8 mouse cellular contexts compared by ENCODE assay signal in genomic region chr9:20544070-20544821, GRCm38 (mm10). TPM values are rescaled to one million over a fixed set of nuclear protein-coding genes. Genes with fewer than 3 reads are reported as not detected.
DNase-seq lines count a peak whose midpoint lies in the region; ATAC-seq lines count a peak whose summit lies in the region.

No protein-coding gene starts in this region.

- ATAC-seq in embryonic facial prominence, embryonic 14.5 days (ENCODE audit: low read depth) = peak; percentile 94
- peak; percentile 94 for ATAC-seq in limb, embryonic 11.5 days (ENCODE audit: insufficient number of reproducible peaks, low FRiP score, low TSS enrichment, low read depth)
- peak; percentile 98 for ATAC-seq in midbrain, embryonic 12.5 days (ENCODE audit: low FRiP score, low read depth)

- peak overlapping the region; percentile 93 for H3K4me2 ChIP-seq in embryonic facial prominence, embryonic 14.5 days (ENCODE audit: low read depth, low read length)
- peak overlapping the region; percentile 58 for H3K4me2 ChIP-seq in limb, embryonic 11.5 days (ENCODE audit: low read depth, severe bottlenecking)
- H3K4me2 ChIP-seq in midbrain, embryonic 12.5 days (replicated peaks) = peak overlapping the region; percentile 65

- H3K27ac ChIP-seq in embryonic facial prominence, embryonic 14.5 days (replicated peaks; ENCODE audit: low read depth, low read length) = peak overlapping the region; percentile 92
- H3K27ac ChIP-seq in limb, embryonic 11.5 days (replicated peaks; ENCODE audit: low read depth, low read length) = peak overlapping the region; percentile 68
- peak overlapping the region; percentile 91 for H3K27ac ChIP-seq in midbrain, embryonic 12.5 days (replicated peaks)

- no peaks in the 10 kb centered on the region for H3K9me3 ChIP-seq in embryonic facial prominence, embryonic 14.5 days (ENCODE audit: control insufficient read depth, low read length)
- H3K9me3 ChIP-seq in limb, embryonic 11.5 days (ENCODE audit: control insufficient read depth, low read length) = no peaks in the 10 kb centered on the region
- no peaks in the 10 kb centered on the region for H3K9me3 ChIP-seq in midbrain, embryonic 12.5 days

- H3K27me3 ChIP-seq in embryonic facial prominence, embryonic 14.5 days (replicated peaks; ENCODE audit: control insufficient read depth, insufficient read depth, low read length) = no peaks in the 10 kb centered on the region
- H3K27me3 ChIP-seq in limb, embryonic 11.5 days (ENCODE audit: control insufficient read depth, insufficient read depth, low read length) = no peaks in the 10 kb centered on the region
- peaks cover 21% of the 10 kb centered on the region for H3K27me3 ChIP-seq in midbrain, embryonic 12.5 days

- H3K9ac ChIP-seq in embryonic facial prominence, embryonic 14.5 days (ENCODE audit: low read depth, low read length) = peak overlapping the region; percentile 71
- H3K9ac ChIP-seq in limb, embryonic 11.5 days (ENCODE audit: low read length) = peak overlapping the region; percentile 70
- peak overlapping the region; percentile 58 for H3K9ac ChIP-seq in midbrain, embryonic 12.5 days (replicated peaks)

- no peaks in the 10 kb centered on the region for H3K4me1 ChIP-seq in embryonic facial prominence, embryonic 14.5 days (ENCODE audit: control insufficient read depth, insufficient read depth, low read length)
- no peaks in the 10 kb centered on the region for H3K4me1 ChIP-seq in limb, embryonic 11.5 days (ENCODE audit: control insufficient read depth, insufficient read depth, low read length)
- H3K4me1 ChIP-seq in midbrain, embryonic 12.5 days = no peaks in the 10 kb centered on the region; the same call in 1 of the 2 replicates

- H3K36me3 ChIP-seq in embryonic facial prominence, embryonic 14.5 days (ENCODE audit: control insufficient read depth, insufficient read depth, low read length) = no peaks in the 10 kb centered on the region
- H3K36me3 ChIP-seq in limb, embryonic 11.5 days (ENCODE audit: control insufficient read depth, insufficient read depth, low read length) = no peaks in the 10 kb centered on the region
- no peaks in the 10 kb centered on the region for H3K36me3 ChIP-seq in midbrain, embryonic 12.5 days

- DNase-seq in adrenal gland, postnatal 4 days (ENCODE audit: low spot score in 2 of 2) = peak; percentile 65 to 74
- peak; percentile 95 for DNase-seq in embryonic facial prominence, embryonic 14.5 days (ENCODE audit: low spot score)
- peak; percentile 82 to 84 for DNase-seq in heart, adult 9 months (ENCODE audit: low spot score in 2 of 2)
- peak; percentile 78 to 82 for DNase-seq in kidney, adult 8-10 months
- peak; percentile 95 for DNase-seq in limb, embryonic 11.5 days (ENCODE audit: low spot score)
- DNase-seq in skeletal muscle tissue, adult 2 months (ENCODE audit: low read depth, low spot score) = peak; percentile 64
- peak; percentile 91 for DNase-seq in yolk sac, embryonic 10.5 days (ENCODE audit: low spot score)

- WGBS in embryonic facial prominence, embryonic 14.5 days = 3% methylated on average over 37 of the region's 43 CpGs
- WGBS in limb, embryonic 11.5 days = 1% methylated on average over 41 of the region's 43 CpGs
- WGBS in midbrain, embryonic 12.5 days = 2% methylated on average over 43 of the region's 43 CpGs

- peak overlapping the region; percentile 51 for H3K4me3 ChIP-seq in embryonic facial prominence, embryonic 14.5 days (ENCODE audit: low read depth, low read length)
- peak overlapping the region; percentile 30 for H3K4me3 ChIP-seq in limb, embryonic 11.5 days (ENCODE audit: low read depth, low read length)
- peak overlapping the region; percentile 45 for H3K4me3 ChIP-seq in midbrain, embryonic 12.5 days

RNA-seq across cellular contexts. Expression of gene Zfp266, which starts 23.0 kb away (rescaled TPM):
- 10 to 100 TPM; 60.4 to 65.1 TPM for total RNA-seq in adrenal gland, postnatal 4 days (2021)
- 80.9 and 90.5 TPM in 2 replicates for polyA plus RNA-seq in embryonic facial prominence, embryonic 14.5 days (2014; fragmentation: Nextera tagmentation; extraction: Ambion mirVana)
- polyA plus RNA-seq in limb, embryonic 11.5 days (2014; fragmentation: Nextera tagmentation; extraction: Ambion mirVana) = 147 and 159 TPM in 2 replicates
- 166 and 168 TPM in 2 replicates for polyA plus RNA-seq in midbrain, embryonic 12.5 days (2016; fragmentation: Nextera tagmentation; extraction: Ambion mirVana)

RNA-seq across cellular contexts. Expression of gene Zfp846, which starts 36.8 kb away (rescaled TPM):
- total RNA-seq in adrenal gland, postnatal 4 days (2021) = 10 to 100 TPM; 12.0 to 13.6 TPM
- polyA plus RNA-seq in embryonic facial prominence, embryonic 14.5 days (2014; fragmentation: Nextera tagmentation; extraction: Ambion mirVana) = 12.0 and 14.5 TPM in 2 replicates
- 18.1 and 20.9 TPM in 2 replicates for polyA plus RNA-seq in limb, embryonic 11.5 days (2014; fragmentation: Nextera tagmentation; extraction: Ambion mirVana)
- 31.6 and 32.7 TPM in 2 replicates for polyA plus RNA-seq in midbrain, embryonic 12.5 days (2016; fragmentation: Nextera tagmentation; extraction: Ambion mirVana)

RNA-seq across cellular contexts. Expression of gene Zfp426, which starts 51.7 kb away (rescaled TPM):
- total RNA-seq in adrenal gland, postnatal 4 days (2021) = 10 to 100 TPM; 28.6 TPM
- polyA plus RNA-seq in embryonic facial prominence, embryonic 14.5 days (2014; fragmentation: Nextera tagmentation; extraction: Ambion mirVana) = 25.6 and 26.1 TPM in 2 replicates
- 24.9 and 27.1 TPM in 2 replicates for polyA plus RNA-seq in limb, embryonic 11.5 days (2014; fragmentation: Nextera tagmentation; extraction: Ambion mirVana)
- 34.3 and 34.6 TPM in 2 replicates for polyA plus RNA-seq in midbrain, embryonic 12.5 days (2016; fragmentation: Nextera tagmentation; extraction: Ambion mirVana)

Comparison
In these comparisons a context has a peak if more than half of its experiments do, and no peak if none do; other contexts are left out.
1. Peak in every context shown above with its lines: DNase-seq, ATAC-seq, H3K4me3 ChIP-seq and H3K27ac ChIP-seq.